Mouse (Mus musculus) left cerebral cortex, postnatal 14 days (tissue): Measurements from ENCODE around the gene Kntc1. TPM values are rescaled to one million over a fixed set of nuclear protein-coding genes. Genes with fewer than 3 reads are reported as not detected.

Experiments
- DNase-seq, 2 experiments: peaks; one replicate each; pipeline ENCODE4 v3.0.0; 2021 to 2022; ENCODE audit warnings: low spot score in 2 of 2, mixed read lengths in 1 of 2
- intact Hi-C: fragments of 180-260 bp; cut with DNase I; formaldehyde crosslinking; loops from one replicate; pipeline ENCODE4 v1.15.1; 2025
- total RNA-seq, 2 experiments: library from RNA; stranded (reverse); gene quantifications; 2 replicates each; pipeline ENCODE4 v1.2.3; 2021

Kntc1 gene
- total RNA-seq, 2 experiments from 2014 or later, result 0.83 to 0.87 TPM

- intact Hi-C loops, result no loop called here
- DNase-seq, result no peak
Measured at GRCm38 (mm10) chr5:123788976-123789375, 39.5 kb downstream of the Kntc1 start.

- intact Hi-C loops, result no loop called here
- DNase-seq, result no peak
Measured at GRCm38 (mm10) chr5:123793081-123793480, 43.6 kb downstream of the Kntc1 start.

DNA sequence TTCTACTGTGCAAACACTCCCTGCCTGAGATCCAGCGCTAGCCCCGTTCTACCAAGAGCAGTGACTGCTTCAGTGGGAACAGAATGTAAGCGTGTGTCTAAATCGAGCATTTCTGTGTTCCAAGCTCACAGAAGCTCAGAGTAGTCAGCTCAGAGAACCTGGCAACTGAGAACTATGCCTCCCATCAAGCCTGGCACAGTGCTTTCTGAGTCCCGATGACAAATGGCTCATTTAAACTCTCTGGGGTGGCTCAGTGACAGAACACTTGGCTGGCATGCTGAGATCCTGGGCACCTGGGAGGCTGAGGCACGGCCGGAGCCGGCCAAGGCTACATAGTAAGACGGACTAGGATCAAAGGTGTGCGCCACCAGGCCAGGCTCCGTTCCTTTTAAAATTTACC lies 56.8 kb downstream of the Kntc1 start:
- intact Hi-C loops, result loop anchor here (5.0 kb wide), 1 partner anchor 59 kb away; the partner anchor contains the start of genes Kntc1 and Rsrc2
- peak; percentile 47 to 58 for DNase-seq

DNA sequence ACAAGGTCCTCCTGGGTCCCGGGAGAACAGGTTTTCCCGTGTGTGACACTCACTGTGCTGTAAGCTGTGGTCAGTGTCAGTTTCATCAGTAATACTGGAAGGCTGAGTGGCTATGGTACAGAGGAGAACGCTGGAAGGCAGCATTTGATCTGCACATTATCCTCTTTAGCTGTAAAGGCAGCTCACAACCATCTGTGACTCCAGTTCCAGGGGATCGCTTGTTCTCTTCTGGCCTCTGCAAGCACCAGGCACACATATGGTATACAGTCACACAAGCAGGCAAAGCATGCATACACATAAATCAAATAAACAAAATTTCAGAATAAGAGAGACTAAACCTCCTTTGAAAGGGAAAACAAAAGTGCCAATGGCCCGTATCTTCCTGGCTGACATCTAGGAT lies 59.0 kb downstream of the Kntc1 start:
- DNase-seq, result no peak
- intact Hi-C loops, result loop anchor here (5.0 kb wide), 1 partner anchor 61 kb away; the partner anchor contains the start of genes Kntc1 and Rsrc2

DNA sequence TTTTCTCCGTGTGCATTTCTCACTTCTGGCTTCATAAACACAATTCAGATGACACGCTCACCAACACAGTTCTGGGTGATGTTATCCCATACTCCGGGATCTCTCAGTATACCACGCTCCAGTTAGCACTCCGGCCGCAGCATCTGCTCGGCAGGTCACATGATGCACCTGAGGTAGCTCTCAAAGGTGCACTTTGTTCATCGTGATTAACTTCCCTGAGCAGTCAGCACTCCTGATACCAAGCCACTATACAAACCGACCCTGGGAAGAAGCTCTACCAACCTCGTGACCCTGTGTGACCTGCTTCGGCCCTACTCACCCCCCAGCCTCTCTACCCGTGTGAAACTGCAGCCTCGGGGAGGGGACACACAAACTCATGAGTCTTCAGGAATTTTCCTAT lies 59.6 kb downstream of the Kntc1 start:
- intact Hi-C loops, result loop anchor here (5.0 kb wide), 1 partner anchor 62 kb away; the partner anchor contains the start of genes Kntc1 and Rsrc2
- DNase-seq, result no peak

- intact Hi-C loops, result no loop called here
- DNase-seq, result no peak
Measured at GRCm38 (mm10) chr5:123816891-123817290, 67.4 kb downstream of the Kntc1 start.

- DNase-seq, result peak; percentile 67 to 70
- intact Hi-C loops, result no loop called here
Measured at GRCm38 (mm10) chr5:123818941-123819577, 69.5 kb downstream of the Kntc1 start.

DNA sequence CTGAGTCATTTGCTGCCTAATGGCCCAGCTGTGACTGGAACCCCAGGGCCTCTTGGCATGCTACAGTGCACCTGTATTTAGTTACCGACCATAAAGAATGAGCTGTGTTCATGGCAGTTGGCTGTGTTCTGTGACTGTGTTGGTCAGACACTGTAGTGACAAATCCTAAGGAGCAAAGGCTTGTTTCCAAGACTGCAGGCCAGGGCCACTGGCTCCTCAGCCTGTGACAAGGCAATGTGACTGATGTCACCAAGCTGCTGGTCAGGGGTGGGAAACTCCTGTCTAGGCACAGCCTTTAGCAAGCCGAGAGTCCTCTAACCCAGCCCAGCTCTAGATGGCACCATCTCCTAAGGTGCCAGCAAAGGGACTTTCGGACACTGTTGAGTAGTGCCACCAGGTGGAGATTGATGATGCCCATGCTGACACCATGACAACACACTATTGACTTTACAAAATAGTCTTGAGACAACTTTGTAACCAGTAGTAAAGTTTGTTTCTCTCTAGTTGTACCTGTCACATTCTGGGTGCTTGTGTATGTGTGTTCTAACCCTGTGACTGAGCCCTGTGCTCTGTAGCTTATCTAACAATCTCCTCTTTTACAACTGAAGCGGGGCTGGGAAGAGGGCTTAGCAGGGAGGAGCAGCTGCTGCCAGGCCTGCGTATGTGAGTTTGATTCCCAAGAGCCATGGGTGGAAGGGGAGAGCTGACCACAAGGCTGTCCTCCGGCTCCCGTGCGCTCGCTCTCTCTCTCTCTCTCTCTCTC lies 71.2 kb downstream of the Kntc1 start:
- no peak for DNase-seq
- intact Hi-C loops, result no loop called here

GRCm38 (mm10) chr5:123821264-123821571 lies 71.7 kb downstream of the Kntc1 start:
- DNase-seq, result no peak
- intact Hi-C loops, result no loop called here

DNA sequence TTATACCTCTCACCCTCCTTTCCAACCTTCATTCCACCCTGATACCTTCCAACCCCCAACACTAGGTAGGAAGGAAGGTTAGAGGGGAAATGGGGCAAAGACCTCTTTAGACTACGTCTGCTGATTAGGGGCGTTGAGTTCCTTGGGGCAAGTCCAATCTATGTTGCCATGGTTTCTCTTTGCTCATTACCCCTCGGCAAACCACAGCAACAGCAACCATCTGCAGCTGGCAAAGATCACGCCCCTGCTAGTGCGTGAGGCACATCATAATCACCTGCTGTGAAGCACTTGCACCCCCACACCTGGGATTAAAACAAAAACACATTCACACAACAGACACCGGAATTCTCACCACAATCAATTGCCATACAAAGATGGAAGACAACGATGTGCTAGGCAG lies 73.2 kb downstream of the Kntc1 start:
- DNase-seq, result no peak
- intact Hi-C loops, result no loop called here

DNA sequence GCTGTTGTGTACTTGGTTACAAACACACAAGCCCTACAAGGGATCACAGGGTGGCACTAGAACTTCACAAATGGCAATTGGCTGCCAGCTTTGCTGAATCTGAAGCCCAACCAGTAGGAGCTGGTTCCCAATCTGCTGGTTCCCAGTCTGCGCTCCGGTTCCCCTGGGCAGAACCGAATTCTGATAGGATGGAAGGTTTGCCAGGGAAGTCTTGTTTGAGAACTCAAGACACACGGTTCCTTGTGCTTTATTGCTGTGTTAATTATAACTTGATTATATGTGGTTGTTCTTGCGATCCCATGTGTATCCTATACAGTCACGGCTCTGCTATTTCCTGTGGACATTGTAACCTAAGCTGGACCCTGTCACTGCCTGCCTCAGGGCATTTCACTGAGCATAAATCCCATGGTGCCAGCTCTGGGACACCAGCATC lies 78.2 kb downstream of the Kntc1 start:
- DNase-seq, result peak; percentile 44 to 50
- intact Hi-C loops, result loop anchor here (5.0 kb wide), 2 partner anchors 80 to 165 kb away; partner anchors contain the start of gene Denr

DNA sequence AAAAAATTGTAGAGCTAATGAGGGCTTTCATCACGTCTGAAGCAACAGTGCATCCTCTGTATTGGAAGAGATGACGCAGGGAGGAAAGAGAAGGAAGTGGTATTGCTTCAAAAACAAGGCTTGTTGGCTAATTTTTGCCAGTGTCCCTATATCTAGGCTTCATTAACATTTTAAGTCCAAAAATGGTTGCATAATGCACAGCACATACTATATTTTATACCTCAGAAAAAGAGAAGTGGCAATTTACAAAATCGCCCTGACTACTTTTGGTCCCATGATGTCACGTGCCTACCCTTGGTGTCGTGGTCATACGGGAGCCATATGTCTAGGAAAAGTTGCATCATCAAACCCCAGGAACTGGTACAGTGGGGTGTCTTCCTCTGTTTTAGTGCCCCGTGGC lies 82.8 kb downstream of the Kntc1 start:
- DNase-seq, result no peak
- intact Hi-C loops, result no loop called here

- intact Hi-C loops, result no loop called here
- no peak for DNase-seq
Measured at GRCm38 (mm10) chr5:123834836-123835235, 85.3 kb downstream of the Kntc1 start.

- intact Hi-C loops, result no loop called here
- DNase-seq, result no peak
Measured at GRCm38 (mm10) chr5:123837371-123837770, 87.9 kb downstream of the Kntc1 start.

GRCm38 (mm10) chr5:123842221-123842934 lies 92.9 kb downstream of the Kntc1 start:
- intact Hi-C loops, result no loop called here
- no peak for DNase-seq

DNA sequence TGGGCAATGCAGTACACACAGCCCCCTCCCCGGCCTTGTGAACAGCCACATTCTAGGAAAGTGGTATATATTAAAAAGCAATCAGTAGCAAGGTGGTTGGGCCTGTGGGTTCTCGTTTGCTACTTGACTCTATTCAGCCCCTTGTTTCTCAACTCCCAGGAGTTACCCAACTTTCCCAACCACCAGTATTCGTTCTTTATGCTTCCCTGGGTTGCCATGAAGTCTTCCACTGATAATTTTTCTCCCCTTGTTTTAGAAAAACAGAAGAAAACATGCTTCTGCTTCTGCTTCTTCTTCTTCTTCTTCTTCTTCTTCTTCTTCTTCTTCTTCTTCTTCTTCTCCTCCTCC lies 93.4 kb downstream of the Kntc1 start:
- intact Hi-C loops, result no loop called here
- no peak for DNase-seq

- no peak for DNase-seq
- intact Hi-C loops, result no loop called here
Measured at GRCm38 (mm10) chr5:123843816-123844215, 94.3 kb downstream of the Kntc1 start.

- DNase-seq, result no peak
- intact Hi-C loops, result no loop called here
Measured at GRCm38 (mm10) chr5:123844316-123844715, 94.8 kb downstream of the Kntc1 start.

DNA sequence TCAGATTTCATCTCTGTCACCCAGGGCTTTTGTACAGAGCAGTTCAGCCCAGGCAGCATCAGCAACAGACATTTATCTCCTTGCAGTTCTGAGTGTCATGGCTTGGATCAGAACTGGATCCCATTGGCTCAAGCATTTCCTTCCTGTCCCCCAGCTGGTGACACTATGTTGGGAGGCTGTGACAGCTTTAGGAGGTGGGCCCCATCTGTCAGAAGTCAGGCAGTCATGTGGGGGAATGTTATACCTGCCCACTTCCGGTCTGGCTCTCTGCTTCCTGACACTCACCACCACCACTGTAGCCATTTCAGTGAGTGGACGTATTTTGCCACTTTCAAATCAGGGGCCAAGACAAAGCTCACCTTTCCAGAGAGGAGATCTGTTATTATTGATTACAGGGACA lies 101.9 kb downstream of the Kntc1 start:
- intact Hi-C loops, result no loop called here
- no peak for DNase-seq

GRCm38 (mm10) chr5:123853877-123854504 lies 104.5 kb downstream of the Kntc1 start:
- no peak for DNase-seq
- intact Hi-C loops, result no loop called here
